Mouse (Mus musculus): ENCODE results near the gene Shisa5.
A peak's percentile ranks its signal among the peaks of the same experiment; 100 is the strongest.

- TF ChIP-seq CTCF (IDR thresholded peaks at IDR 0.05; ENCODE audit: control insufficient read depth, insufficient read depth, insufficient replicate concordance, low read depth, low read length), result no peak
- peak; percentile 69 for TF ChIP-seq POLR2A (IDR thresholded peaks at IDR 0.05; ENCODE audit: control insufficient read depth, low read depth, low read length)
Measured at GRCm38 (mm10) chr9:108991428-108992084, 46.8 kb upstream of the Shisa5 start, which contains the start of gene Pfkfb4.

Measured in testis, adult 2 months (tissue).